Mouse (Mus musculus): Measurements from ENCODE around the gene Nr2f2.

The Nr2f2 gene

GRCm38 (mm10) chr7:70349981-70350670 lies 16.4 kb downstream of the Nr2f2 start:
- no peak for DNase-seq

- DNase-seq: no peak
Observed at GRCm38 (mm10) chr7:70348977-70349615, 17.4 kb downstream of the Nr2f2 start.

- DNase-seq: peak; percentile 38
Observed at GRCm38 (mm10) chr7:70348064-70348976, 18.2 kb downstream of the Nr2f2 start.

GRCm38 (mm10) chr7:70347618-70347958 lies 18.9 kb downstream of the Nr2f2 start:
- no peak for DNase-seq

- peak; percentile 34 for DNase-seq
Observed at GRCm38 (mm10) chr7:70346951-70347617, 19.5 kb downstream of the Nr2f2 start.

GRCm38 (mm10) chr7:70346010-70346536 lies 20.5 kb downstream of the Nr2f2 start:
- DNase-seq: peak; percentile 95

- no peak for DNase-seq
Observed at GRCm38 (mm10) chr7:70343426-70343825, 23.1 kb downstream of the Nr2f2 start.

- no peak for DNase-seq
Observed at GRCm38 (mm10) chr7:70342771-70343170, 23.8 kb downstream of the Nr2f2 start.

GRCm38 (mm10) chr7:70342076-70342475 lies 24.5 kb downstream of the Nr2f2 start:
- DNase-seq: no peak

GRCm38 (mm10) chr7:70339998-70340630 lies 26.4 kb downstream of the Nr2f2 start:
- DNase-seq: no peak

- DNase-seq: no peak
Observed at GRCm38 (mm10) chr7:70338265-70338640, 28.3 kb downstream of the Nr2f2 start.

- DNase-seq: no peak
Observed at GRCm38 (mm10) chr7:70337581-70338264, 28.8 kb downstream of the Nr2f2 start.

- no peak for DNase-seq
Observed at GRCm38 (mm10) chr7:70336571-70337240, 29.8 kb downstream of the Nr2f2 start.

- no peak for DNase-seq
Observed at GRCm38 (mm10) chr7:70336126-70336525, 30.4 kb downstream of the Nr2f2 start.

- no peak for DNase-seq
Observed at GRCm38 (mm10) chr7:70335411-70335810, 31.1 kb downstream of the Nr2f2 start.

- DNase-seq: peak; percentile 87
Observed at GRCm38 (mm10) chr7:70334836-70335235, 31.7 kb downstream of the Nr2f2 start.

GRCm38 (mm10) chr7:70333851-70334250 lies 32.7 kb downstream of the Nr2f2 start:
- no peak for DNase-seq

- DNase-seq: no peak
Observed at GRCm38 (mm10) chr7:70332926-70333664, 33.4 kb downstream of the Nr2f2 start.

GRCm38 (mm10) chr7:70332064-70332850 lies 34.3 kb downstream of the Nr2f2 start:
- DNase-seq: no peak
